Mouse (Mus musculus) CD4-positive, CD25-positive, alpha-beta regulatory T cell, adult 2 months (primary cell): ENCODE measurements around the gene Npw.

Experiments used
- DNase-seq: peaks from one replicate; pipeline ENCODE4 v3.0.0-alpha.2; 2012; ENCODE audit warnings: low read depth, low spot score

The Npw gene

DNA sequence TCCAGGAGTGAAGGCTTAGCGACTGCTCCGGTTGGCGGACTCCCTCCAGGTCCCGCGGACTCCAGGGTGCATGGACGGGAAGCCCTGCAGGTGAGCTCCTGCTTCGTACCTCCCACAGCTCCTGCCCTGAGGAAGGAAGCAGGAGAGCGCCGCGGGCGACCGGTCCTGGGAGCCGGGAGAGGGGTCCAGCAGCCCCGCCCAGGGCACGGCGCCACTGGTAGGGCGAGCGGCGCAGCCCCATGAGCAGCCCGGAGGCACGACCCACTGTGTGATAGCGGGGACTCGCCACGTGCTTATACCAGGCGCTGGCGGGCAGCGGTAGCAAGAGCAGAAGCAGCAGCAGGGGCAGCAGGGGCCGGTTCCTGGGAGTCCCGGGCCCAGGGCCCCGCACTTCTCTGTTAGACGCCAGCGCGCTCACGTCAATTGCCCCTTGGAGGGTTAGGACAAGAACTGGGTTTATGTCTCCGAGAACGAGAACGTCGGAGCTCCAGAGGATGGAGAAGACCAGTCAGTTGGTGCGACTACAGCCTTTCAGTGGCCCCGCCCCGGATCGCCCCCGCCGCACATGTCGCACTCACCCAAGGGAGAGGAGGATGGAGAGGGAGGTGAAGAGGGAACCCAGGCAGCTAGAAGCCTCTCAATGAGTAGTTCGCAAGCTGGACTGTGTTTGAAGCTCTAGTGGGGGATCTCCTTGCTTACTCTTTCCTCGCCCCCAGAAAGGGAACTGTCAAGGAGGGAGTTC is at the start of gene Npw:
TSS of gene Npw (minus strand) at position 441 of the 742 bp plus-strand sequence.
- peak; percentile 45 for DNase-seq

DNA sequence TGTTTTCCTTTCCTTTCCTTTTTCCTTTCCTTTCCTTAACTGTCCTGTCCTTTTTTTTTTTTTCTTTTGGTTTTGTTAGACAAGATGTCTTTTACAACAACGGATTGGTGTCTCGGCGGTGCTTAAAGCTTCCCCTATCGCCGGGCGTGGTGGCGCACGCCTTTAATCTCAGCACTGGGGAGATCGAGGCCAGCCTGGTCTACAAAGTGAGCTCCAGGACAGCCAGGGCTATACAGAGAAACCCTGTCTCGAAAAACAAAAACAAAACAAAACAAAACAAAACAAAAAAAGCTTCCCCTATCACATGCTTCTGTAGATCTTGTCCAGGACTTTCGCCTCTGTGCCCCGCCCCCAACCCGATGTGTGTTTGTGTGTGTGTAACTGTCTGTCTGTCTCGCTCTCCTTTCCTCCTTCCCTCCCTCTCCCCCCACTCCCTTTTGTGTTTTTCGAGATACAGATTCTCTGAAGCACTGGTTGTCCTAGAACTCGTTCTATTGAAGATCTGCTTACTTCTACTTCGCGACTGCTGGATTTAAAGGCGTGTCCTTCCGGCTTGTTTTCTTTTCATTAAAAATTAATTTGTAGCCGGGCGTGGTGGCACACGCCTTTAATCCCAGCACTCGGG is 49.7 kb upstream of the Npw start:
- peak; percentile 54 for DNase-seq

DNA sequence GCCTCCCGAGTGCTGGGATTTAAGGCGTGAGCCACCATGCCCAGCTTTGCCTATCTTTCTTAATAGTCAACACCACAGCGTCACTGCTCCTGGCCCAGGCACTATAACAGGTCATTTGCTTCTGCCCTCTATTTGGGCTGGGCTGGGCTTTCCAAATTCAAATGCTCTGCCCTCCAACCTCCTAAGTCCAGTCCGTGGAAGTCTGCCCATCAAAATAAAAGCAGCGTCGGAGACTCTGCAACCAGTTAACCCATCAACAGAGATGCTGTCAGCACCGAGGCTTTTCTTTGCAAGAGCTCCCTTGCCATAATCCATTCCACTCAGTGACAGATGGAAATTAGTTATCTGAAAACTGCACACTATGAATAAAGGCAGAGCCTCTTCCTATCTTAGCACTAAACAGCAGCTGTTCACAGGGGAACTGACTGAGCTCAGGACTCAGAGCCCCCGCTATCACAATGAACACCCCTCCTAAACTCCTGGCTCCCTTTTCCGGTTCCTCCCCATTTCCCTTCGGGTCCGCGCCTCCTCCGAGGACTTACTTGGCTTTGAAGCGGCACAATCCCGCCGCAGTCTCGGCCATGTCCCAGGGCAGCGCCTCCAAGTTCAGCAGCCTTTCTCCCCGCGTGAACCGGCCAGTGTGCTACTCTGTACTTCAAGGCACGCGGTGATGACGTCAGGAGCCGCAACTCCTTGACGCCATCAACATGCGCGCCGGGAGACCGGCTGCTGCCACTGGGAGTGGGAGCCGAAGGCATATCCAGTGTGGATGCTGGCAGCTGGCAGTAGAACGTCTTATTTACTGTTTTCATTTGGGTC is 48.9 kb upstream of the Npw start, which contains the start of gene Tbl3:
TSS of gene Tbl3 (minus strand) at position 679 of the 819 bp plus-strand sequence.
- DNase-seq: peak; percentile 95

DNA sequence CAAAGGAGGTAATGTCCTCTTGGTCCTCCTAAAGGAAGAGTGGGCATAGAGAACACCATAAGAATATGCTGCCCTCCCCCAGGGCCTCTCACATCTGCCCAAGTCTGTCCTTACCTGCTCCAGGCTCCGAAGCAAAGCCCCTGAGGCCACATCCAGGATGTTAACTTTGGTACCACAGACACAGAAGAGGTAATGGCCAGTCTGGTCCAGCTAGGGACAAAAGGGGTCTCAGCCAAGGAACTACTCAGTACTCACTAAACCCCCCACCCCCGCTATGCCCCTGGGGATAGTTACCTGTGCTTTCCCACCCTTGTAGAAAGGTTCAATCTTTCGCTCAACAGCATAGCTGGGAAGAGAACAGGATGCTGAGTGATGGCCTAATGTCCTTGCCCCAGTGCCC is 47.6 kb upstream of the Npw start:
- no peak for DNase-seq

DNA sequence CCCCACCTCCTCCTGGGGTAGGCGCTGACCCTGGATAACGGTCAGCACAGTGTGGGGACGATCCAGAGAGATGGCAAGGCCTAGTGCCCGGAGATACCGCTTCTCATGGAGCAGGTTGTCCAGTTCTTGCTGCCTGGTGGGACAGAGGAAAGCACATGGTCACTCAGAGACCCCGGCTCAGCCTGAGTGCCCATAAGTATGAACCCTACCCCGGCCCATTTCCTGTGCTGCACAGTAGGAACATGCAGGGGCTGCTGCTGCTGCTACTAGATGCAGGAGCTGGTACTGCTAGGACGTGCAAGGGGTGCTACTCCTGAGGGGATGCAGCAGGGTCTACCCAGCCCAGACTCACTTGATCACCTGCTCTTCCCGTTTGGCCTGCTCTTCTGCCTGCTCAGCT is 43.0 kb upstream of the Npw start:
- DNase-seq: no peak

DNA sequence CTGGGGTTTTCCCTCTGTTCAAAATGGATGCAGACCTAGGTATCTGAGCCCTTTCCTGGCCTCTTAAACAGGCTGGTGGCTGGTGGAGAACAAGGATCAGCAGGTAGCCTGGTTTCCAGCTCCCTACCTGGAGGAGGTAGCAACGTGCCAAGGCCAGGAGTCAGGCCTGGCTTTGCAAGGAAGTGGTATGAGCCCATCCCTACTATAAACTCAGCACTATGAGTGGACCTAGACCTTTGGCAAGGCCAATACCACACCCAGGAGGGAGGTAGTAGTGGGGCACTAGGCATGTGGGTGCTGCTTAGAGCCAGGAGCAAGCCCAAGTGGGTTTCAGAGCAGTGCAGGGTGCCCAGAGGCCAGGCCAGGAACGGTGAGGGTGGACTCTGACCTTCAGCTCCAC is 41.2 kb upstream of the Npw start:
- no peak for DNase-seq

- no peak for DNase-seq
Observed at GRCm38 (mm10) chr17:24698715-24699114, 40.5 kb upstream of the Npw start.

GRCm38 (mm10) chr17:24697985-24698384 is 39.7 kb upstream of the Npw start:
- DNase-seq: no peak

DNA sequence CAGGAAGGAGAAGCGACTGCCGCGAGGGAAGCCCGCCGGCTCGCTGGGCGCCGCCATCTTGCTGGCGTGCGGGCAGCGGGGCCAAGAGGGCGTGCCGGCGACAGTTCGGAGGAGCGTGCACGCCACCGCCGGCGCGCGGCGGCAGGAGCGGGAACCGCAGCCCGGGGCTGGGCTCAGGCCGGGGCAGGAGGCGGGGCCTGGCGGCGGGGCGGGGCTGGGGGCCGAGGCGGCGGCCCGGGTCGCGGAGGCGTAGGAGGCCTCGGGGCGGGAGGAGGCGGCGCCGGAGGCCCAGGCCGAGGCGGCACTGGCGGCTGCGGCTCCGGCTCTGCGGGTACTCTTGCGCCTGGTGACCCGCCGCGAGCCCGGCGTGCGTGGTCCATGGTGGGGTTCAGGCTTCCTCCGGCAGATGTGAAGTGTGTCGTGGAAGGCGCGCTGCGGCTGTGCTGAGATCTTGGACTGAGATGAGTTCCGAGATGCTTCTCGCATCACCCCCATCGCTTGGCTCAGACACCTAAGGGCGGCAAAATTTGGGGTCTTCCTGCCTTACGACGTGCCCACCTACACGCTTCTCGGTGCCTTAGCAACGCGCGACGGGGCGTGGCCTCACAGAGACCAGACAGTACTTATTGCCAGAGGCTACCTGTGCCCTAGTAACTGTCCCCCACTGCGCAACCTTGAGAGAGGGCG is 37.9 kb upstream of the Npw start, which contains the start of the genes Gfer and Noxo1:
TSS of gene Gfer (minus strand) at position 146 of the 687 bp plus-strand sequence.
TSS of gene Noxo1 (plus strand) at position 224 of the 687 bp plus-strand sequence.
- peak; percentile 93 for DNase-seq

DNA sequence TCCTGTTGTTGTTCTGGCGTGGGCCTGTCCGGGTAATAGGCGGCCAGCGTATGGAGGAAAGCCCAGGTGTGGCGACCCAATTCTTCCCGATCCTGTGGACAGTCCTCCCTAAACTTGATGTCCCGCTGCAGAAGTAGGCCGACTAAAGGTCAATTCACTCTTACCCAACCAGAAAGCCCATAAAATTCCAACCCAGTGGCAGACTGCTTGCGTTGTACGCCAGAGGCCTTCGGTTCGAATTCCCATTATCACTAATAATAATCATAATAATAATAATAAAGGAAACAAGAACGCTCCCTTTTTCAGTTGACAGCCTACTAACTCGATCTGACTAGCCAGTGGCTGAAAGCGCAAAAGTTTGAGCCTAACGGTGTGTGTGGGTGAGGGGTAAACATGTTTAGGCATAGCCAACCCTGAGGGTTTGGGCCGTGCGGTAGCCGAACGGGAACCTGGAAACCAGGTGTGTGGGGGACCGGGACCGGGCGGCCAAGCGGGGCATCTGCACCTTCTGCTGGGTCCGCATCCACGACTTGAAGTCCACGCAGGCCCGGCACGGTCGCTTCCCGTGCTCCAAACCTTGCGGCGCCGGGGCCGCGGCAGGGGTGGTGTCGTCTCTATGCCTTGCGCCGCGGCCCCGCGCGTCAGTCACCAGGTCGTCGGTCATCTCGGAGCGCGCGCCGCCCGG is 37.2 kb upstream of the Npw start:
- no peak for DNase-seq

DNA sequence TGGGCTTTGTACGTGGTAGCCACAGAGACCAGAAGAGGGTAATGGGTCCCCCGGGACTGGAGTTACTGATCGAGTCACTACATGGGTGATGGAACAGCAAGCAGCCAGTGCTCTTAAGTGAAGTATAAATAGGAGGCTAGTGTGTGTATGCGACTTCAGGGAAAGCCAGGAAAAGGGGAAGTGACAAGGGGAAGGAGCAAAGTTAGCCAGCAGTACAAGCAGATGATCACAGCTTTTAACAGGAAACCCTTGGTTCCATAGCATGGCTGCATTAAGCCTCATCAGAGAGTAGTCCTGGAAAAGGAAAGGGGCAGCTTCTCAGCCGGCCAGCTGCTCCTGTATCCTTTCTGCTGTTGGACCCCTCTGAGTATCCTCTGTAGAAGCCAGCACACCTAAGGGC is 34.1 kb upstream of the Npw start:
- DNase-seq: no peak

- DNase-seq: peak; percentile 40
Observed at GRCm38 (mm10) chr17:24689251-24690081, 31.2 kb upstream of the Npw start, which contains the start of gene Syngr3. Gene Syngr3 (minus strand): TSS chr17:24689955.

GRCm38 (mm10) chr17:24687599-24687998 is 29.3 kb upstream of the Npw start:
- DNase-seq: no peak

GRCm38 (mm10) chr17:24687146-24687595 is 28.9 kb upstream of the Npw start:
- peak; percentile 79 for DNase-seq

DNA sequence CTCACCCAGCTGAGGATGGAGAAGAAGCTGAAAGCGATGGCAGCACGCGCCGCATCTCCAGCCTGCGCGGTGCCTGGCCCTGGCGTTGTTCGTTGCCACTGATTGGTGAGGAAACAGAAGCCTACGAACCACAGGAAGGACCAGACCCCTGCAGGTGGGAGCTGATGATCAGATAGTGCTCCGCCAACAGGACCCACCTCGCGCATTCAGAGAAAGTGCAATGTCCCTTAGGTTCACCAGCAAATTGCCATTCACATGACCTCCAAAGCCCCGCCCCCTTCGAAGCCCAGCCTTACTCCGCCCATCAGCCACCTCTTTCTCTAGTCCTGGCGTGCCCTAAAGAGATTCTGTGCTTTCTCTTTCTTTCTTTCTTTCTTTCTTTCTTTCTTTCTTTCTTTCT is 28.3 kb upstream of the Npw start:
- DNase-seq: peak; percentile 78

DNA sequence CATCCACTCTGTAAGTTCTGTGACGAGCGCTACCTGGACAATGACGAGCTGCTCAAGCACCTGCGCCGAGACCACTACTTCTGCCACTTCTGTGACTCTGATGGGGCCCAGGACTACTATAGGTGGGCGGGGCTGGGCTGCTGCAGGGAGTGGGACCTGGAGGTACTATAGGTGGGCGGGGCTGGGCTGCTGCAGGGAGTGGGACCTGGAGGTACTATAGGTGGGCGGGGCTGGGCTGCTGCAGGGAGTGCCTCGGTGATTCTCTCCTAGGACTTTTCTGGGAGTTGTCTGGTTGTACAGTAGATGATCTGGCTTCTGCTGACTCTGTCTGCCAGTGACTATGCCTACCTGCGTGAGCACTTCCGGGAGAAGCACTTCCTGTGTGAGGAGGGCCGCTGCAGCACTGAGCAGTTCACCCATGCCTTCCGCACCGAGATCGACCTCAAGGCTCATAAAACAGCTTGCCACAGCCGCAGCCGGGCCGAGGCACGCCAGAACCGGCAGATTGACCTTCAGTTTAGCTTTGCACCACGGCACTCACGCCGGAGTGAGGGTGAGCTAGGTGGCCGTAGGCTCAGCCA is 19.3 kb upstream of the Npw start:
- no peak for DNase-seq

GRCm38 (mm10) chr17:24676877-24677276 is 18.6 kb upstream of the Npw start:
- no peak for DNase-seq

- peak; percentile 86 for DNase-seq
Observed at GRCm38 (mm10) chr17:24676187-24676586, 17.9 kb upstream of the Npw start.

GRCm38 (mm10) chr17:24674277-24674676 is 16.0 kb upstream of the Npw start:
- DNase-seq: no peak

DNA sequence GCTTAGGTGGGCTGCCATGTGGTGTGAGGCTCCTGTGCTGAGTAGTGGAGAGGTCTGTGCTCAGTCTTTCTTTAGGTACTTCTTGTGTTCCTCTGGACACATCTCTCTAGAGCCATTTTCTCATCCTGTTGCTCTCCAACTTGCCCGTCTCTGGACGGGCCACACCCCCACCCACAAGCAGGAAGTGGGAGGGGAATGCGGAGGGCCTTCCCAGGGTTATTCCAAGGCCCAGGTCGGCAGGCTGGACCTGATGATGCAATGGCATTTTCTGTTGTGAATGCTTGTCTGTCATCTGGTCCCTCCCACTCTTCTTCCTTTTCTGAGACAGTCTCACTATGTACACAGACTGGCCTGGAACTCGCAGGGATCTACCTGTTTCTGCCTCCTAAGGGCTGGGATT is 13.9 kb upstream of the Npw start:
- no peak for DNase-seq
